Mouse (Mus musculus) bone marrow, adult 2 months (tissue): ENCODE results near the gene Foxm1. TPM values are rescaled to one million over a fixed set of nuclear protein-coding genes. Genes with fewer than 3 reads are reported as not detected.
"Not testable (repeated sequence)": the region's sequence is repeated elsewhere in the genome, so short reads cannot be mapped to it uniquely, and the experiment has no call there.

Source experiments
- H3K27ac ChIP-seq: fragments of 200-500 bp; 2 replicates; pipeline ENCODE4 v1.5.1; 2012; ENCODE audit warnings: low read depth, mild to moderate bottlenecking, control low read depth, inconsistent platforms, low read length; ENCODE audit not compliant: control insufficient read depth, poor library complexity, insufficient read depth
- H3K4me1 ChIP-seq: fragments of 200-500 bp; 2 replicates; pipeline ENCODE4 v1.6.1; 2011; ENCODE audit warnings: low read length; ENCODE audit not compliant: control insufficient read depth, insufficient read depth
- H3K4me3 ChIP-seq: fragments of 200-500 bp; replicated peaks from 2 replicates; pipeline ENCODE3; 2011; ENCODE audit warnings: mild to moderate bottlenecking, low read depth, low read length, control low read depth; ENCODE audit not compliant: control insufficient read depth
- CTCF ChIP-seq: fragments of 200-500 bp; IDR thresholded peaks from 2 replicates; pipeline ENCODE4 v1.5.1; 2011; ENCODE audit warnings: low read length, control low read depth; ENCODE audit not compliant: control insufficient read depth, insufficient read depth
- POLR2A ChIP-seq: fragments of 200-500 bp; IDR thresholded peaks from 2 replicates; pipeline ENCODE4 v1.6.1; 2011; ENCODE audit warnings: low read depth, mild to moderate bottlenecking, control low read depth, low read length, borderline replicate concordance; ENCODE audit not compliant: control insufficient read depth
- WGBS: fragments of 180-500 bp; shearing (Covaris S2); methylation state at CpG from one replicate; pipeline ENCODE4 v1.1.7; 2018; 5-methylcytosine and 5-hydroxymethylcytosine counted together
- polyA plus RNA-seq: library from polyadenylated mRNA; stranded (reverse); fragments of >200 nt; gene quantifications from 2 replicates; pipeline ENCODE4 v1.2.4, GENCODE M21; 2011; ENCODE audit warnings: low replicate concordance; ENCODE audit not compliant: missing spikeins, insufficient read depth, insufficient read length

The Foxm1 gene
- polyA plus RNA-seq, 1 experiment = 45.3 TPM

- peak overlapping the region; percentile 97 for H3K27ac ChIP-seq
- H3K4me3 ChIP-seq = peak overlapping the region; percentile 94
- TF ChIP-seq POLR2A (no peak), CTCF (no peak)
- 2% methylated on average over 46 of the region's 46 CpGs for WGBS
- no peaks in the 10 kb centered on the region; the same call in none of the 2 replicates for H3K4me1 ChIP-seq
These were observed 449 bp downstream of the Foxm1 start for GRCm38 (mm10) chr6:128363007-128363825.

GRCm38 (mm10) chr6:128364721-128365120, 2.0 kb downstream of the Foxm1 start:
- Histone ChIP-seq H3K4me1 (no peaks in the 10 kb centered on the region; the same call in none of the 2 replicates), H3K4me3 (no peak overlapping the region), H3K27ac (no peak overlapping the region)
- WGBS = 73% methylated on average over 6 of the region's 6 CpGs
- TF ChIP-seq CTCF = no peak
- no peak for TF ChIP-seq POLR2A

- 87% methylated on average over 5 of the region's 5 CpGs for WGBS
- TF ChIP-seq CTCF (no peak), POLR2A (no peak)
These were observed 3.7 kb downstream of the Foxm1 start for GRCm38 (mm10) chr6:128366466-128366865.

GRCm38 (mm10) chr6:128370040-128370439, 7.3 kb downstream of the Foxm1 start:
- WGBS = 93% methylated on average over 5 of the region's 5 CpGs
- Histone ChIP-seq H3K27ac (no peak overlapping the region), H3K4me3 (no peak overlapping the region), H3K4me1 (no peaks in the 10 kb centered on the region; the same call in 1 of the 2 replicates)
- TF ChIP-seq CTCF (no peak), POLR2A (no peak)

More at GRCm38 (mm10) chr6:128366466-128366865, 3.7 kb downstream of the Foxm1 start:
- H3K4me1 ChIP-seq = no peaks in the 10 kb centered on the region; the same call in none of the 2 replicates
- H3K27ac ChIP-seq = no peak overlapping the region
- H3K4me3 ChIP-seq = no peak overlapping the region

- peaks cover 7% of the 10 kb centered on the region for H3K4me1 ChIP-seq
- H3K4me3 ChIP-seq = no peak within 1 kb of the TSS
- no peak within 1 kb of the TSS for H3K27ac ChIP-seq
- no peak for TF ChIP-seq CTCF
- TF ChIP-seq POLR2A = no peak
- 82% methylated on average over 6 of the region's 6 CpGs for WGBS
These were observed 12.4 kb downstream of the Foxm1 start, which contains the start of the genes Tex52 and Gm44596 for GRCm38 (mm10) chr6:128375192-128375591. Gene Tex52, plus strand, starts transcription at chr6:128375456. Gene Gm44596, plus strand, starts transcription at chr6:128375503.

- WGBS = 87% methylated on average over 17 of the region's 17 CpGs
- H3K4me3 ChIP-seq = no peak overlapping the region
- TF ChIP-seq POLR2A (no peak), CTCF (no peak)
- no peak overlapping the region for H3K27ac ChIP-seq
- H3K4me1 ChIP-seq = peaks cover 8% of the 10 kb centered on the region
These were observed 13.8 kb downstream of the Foxm1 start for GRCm38 (mm10) chr6:128376371-128377085.

GRCm38 (mm10) chr6:128379636-128380035, 16.9 kb downstream of the Foxm1 start:
- Histone ChIP-seq H3K4me1 (peaks cover 12% of the 10 kb centered on the region), H3K4me3 (no peak overlapping the region), H3K27ac (no peak overlapping the region)
- TF ChIP-seq POLR2A (no peak), CTCF (no peak)
- 48% methylated on average over 16 of the region's 16 CpGs for WGBS

- peaks cover 12% of the 10 kb centered on the region for H3K4me1 ChIP-seq
- not testable (repeated sequence) for H3K4me3 ChIP-seq, H3K27ac ChIP-seq
- 17% methylated on average over 1 of the region's 1 CpGs for WGBS
These were observed 17.9 kb downstream of the Foxm1 start for GRCm38 (mm10) chr6:128380594-128381167.
